In the genomic region with DNA sequence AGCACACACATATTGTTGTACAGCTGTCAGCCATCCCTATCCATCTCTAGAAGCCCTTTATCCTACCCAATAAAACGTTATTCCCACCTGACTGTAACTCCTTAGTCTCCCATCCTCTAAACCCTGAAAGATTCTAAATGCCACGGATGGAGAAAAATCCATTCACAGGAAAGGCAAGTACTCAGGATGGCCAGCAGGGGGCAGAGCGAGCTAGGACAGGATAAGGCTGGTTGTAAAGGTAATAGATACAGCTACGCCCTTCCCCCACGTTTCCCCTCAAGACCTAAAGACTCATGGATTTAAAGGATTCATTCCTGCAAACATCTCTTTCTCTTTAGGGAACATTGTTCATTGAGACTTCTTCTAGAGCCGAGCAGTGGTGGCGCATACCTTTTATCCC, we compare ENCODE assay signal across 9 mouse cellular contexts. TPM values are rescaled to one million over a fixed set of nuclear protein-coding genes. Genes with fewer than 3 reads are reported as not detected.
DNase-seq lines count a peak whose midpoint lies in the region; ATAC-seq and TF ChIP-seq lines count a peak whose summit lies in the region.
"Had no signal": no experiment of that assay in that cellular context is flagged by ENCODE, and none has a peak within 500 bp of the region (broad histone marks: within the 10 kb centered on the region; RNA-seq: fewer than 3 reads in every experiment).

No protein-coding gene starts in this region.

- no peak for TF ChIP-seq POLR2A in heart, adult 2 months (IDR thresholded peaks at IDR 0.05; ENCODE audit: insufficient read depth, low read depth, low read length)

- no peaks in the 10 kb centered on the region for H3K4me1 ChIP-seq in heart, adult 2 months (ENCODE audit: control insufficient read depth, insufficient read depth, low read length)
- H3K4me1 ChIP-seq in ES-E14 (ENCODE audit: control insufficient read depth in 2 of 2, insufficient read depth in 2 of 2, low read length in 2 of 2, poor library complexity in 1 of 2): peaks cover 0 to 2% of the 10 kb centered on the region in 2 experiments; a peak in 1 of 4 replicates
- H3K4me1 ChIP-seq in limb, embryonic 10.5 days: peaks cover 7% of the 10 kb centered on the region; the same call in 1 of the 2 replicates
- no peaks in the 10 kb centered on the region for H3K4me1 ChIP-seq in midbrain, embryonic 16.5 days (ENCODE audit: control insufficient read depth, insufficient read depth, low read length)

- no peak overlapping the region for H3K4me3 ChIP-seq in heart, adult 2 months
- H3K4me3 ChIP-seq in ES-E14 (ENCODE audit: insufficient read depth in 1 of 2, low read depth in 1 of 2, low read length in 2 of 2, poor library complexity in 1 of 2, severe bottlenecking in 1 of 2): peak overlapping the region; percentile 32 to 35; a peak in 3 of 4 replicates
- H3K4me3 ChIP-seq in limb, embryonic 10.5 days: peak overlapping the region; percentile 28; the same call in 1 of the 2 replicates
- no peak overlapping the region for H3K4me3 ChIP-seq in midbrain, embryonic 16.5 days (ENCODE audit: low read depth, low read length)
- H3K4me3 ChIP-seq: myocyte had no signal

- TF ChIP-seq CTCF in heart, adult 2 months (IDR thresholded peaks at IDR 0.05): peak; percentile 89

- H3K4me2 ChIP-seq in midbrain, embryonic 16.5 days (ENCODE audit: low read length): peak overlapping the region; percentile 29

- ATAC-seq in midbrain, embryonic 16.5 days: no peak

- intact Hi-C loops in heart, adult 2 months (cut with DNase I): loop anchor here (5.0 kb wide), 1 partner anchor 216 kb away; no protein-coding TSS in a partner anchor
- intact Hi-C loops in heart, postnatal 25 days (cut with DNase I): loop anchor here (5.0 kb wide), 3 partner anchors 106 to 256 kb away; partner anchors contain the start of gene Ttll6
- intact Hi-C loops in heart, postnatal 10 days (cut with DNase I): loop anchor here (2.0 kb wide), 3 partner anchors 105 to 249 kb away; no protein-coding TSS in a partner anchor

- H3K27ac ChIP-seq in heart, adult 2 months: no peak overlapping the region
- no peak overlapping the region for H3K27ac ChIP-seq in ES-E14 (ENCODE audit: insufficient read depth, low read depth, low read length, poor library complexity, severe bottlenecking)
- no peak overlapping the region for H3K27ac ChIP-seq in limb, embryonic 10.5 days
- no peak overlapping the region for H3K27ac ChIP-seq in midbrain, embryonic 16.5 days (ENCODE audit: low read length)

- WGBS in heart, adult 2 months: 18% methylated on average over 7 of the region's 7 CpGs
- 26% methylated on average over 7 of the region's 7 CpGs for WGBS in limb, embryonic 10.5 days
- 18% methylated on average over 7 of the region's 7 CpGs for WGBS in midbrain, embryonic 16.5 days

- in situ Hi-C loops in ES-E14 (cut with MboI; ENCODE audit: low sequenced_read_pairs in 2 of 2, unreplicated experiment in 2 of 2): no loop called here

- no peaks in the 10 kb centered on the region for H3K79me2 ChIP-seq in heart, adult 2 months (replicated peaks; ENCODE audit: control insufficient read depth, insufficient read depth, low read length)

- DNase-seq in heart, adult 2 months: peak; percentile 19 to 60
- DNase-seq in heart, postnatal 25 days (ENCODE audit: low spot score): no peak
- DNase-seq in ES-E14 (ENCODE audit: low read depth, low spot score): peak; percentile 88
- DNase-seq in c-Kit-positive CD71-positive TER-119-negative erythroid progenitor cells, embryonic 14.5 days (ENCODE audit: low read depth): peak; percentile 44
- DNase-seq in heart, postnatal 10 days: peak; percentile 54 to 82
- peak; percentile 85 for DNase-seq in limb, embryonic 10.5 days (ENCODE audit: low spot score)
- DNase-seq in testis, postnatal 10 days (ENCODE audit: low spot score): peak; percentile 83

- 0 out of 2 replicates have a peak, but pooled peaks have one; percentile 36 for TF ChIP-seq EP300 in heart, adult 2 months (IDR thresholded peaks at IDR 0.05; ENCODE audit: insufficient read depth, low read depth, low read length)

- no peaks in the 10 kb centered on the region for H3K27me3 ChIP-seq in heart, adult 2 months (ENCODE audit: control insufficient read depth, insufficient read depth, low read length)
- 0 out of 2 replicates have a peak, but pooled peaks cover 3% of the 10 kb centered on the region for H3K27me3 ChIP-seq in limb, embryonic 10.5 days (ENCODE audit: low read depth, poor library complexity, severe bottlenecking)
- H3K27me3 ChIP-seq in midbrain, embryonic 16.5 days (ENCODE audit: control insufficient read depth, insufficient read depth, low read depth, low read length): no peaks in the 10 kb centered on the region

- H3K36me3 ChIP-seq in heart, adult 2 months (ENCODE audit: control insufficient read depth, insufficient read depth, low read length): no peaks in the 10 kb centered on the region
- H3K36me3 ChIP-seq in ES-E14 (ENCODE audit: control insufficient read depth, insufficient read depth, low read length, poor library complexity, severe bottlenecking): no peaks in the 10 kb centered on the region
- H3K36me3 ChIP-seq in limb, embryonic 10.5 days: no peaks in the 10 kb centered on the region
- H3K36me3 ChIP-seq in midbrain, embryonic 16.5 days (ENCODE audit: control insufficient read depth, insufficient read depth, low read length): no peaks in the 10 kb centered on the region

- H3K9me3 ChIP-seq in ES-E14 (ENCODE audit: control insufficient read depth, insufficient read depth, low read depth, low read length): no peaks in the 10 kb centered on the region
- H3K9me3 ChIP-seq in limb, embryonic 10.5 days (replicated peaks): no peaks in the 10 kb centered on the region
- H3K9me3 ChIP-seq in midbrain, embryonic 16.5 days (replicated peaks; ENCODE audit: control insufficient read depth, low read length, poor library complexity, severe bottlenecking): no peaks in the 10 kb centered on the region

- H3K9ac ChIP-seq in heart, adult 2 months (ENCODE audit: low read depth, low read length): no peak overlapping the region
- H3K9ac ChIP-seq in ES-E14 (ENCODE audit: insufficient read depth, low read depth, low read length, poor library complexity, severe bottlenecking): peak overlapping the region; percentile 42; the same call in 1 of the 2 replicates
- no peak overlapping the region for H3K9ac ChIP-seq in midbrain, embryonic 16.5 days (ENCODE audit: low read depth, low read length)

TF ChIP-seq in ES-E14, 5 proteins besides CTCF, POLR2A, EP300 and RAD21:
- TF ChIP-seq MAFK (IDR thresholded peaks at IDR 0.05; ENCODE audit: insufficient read depth, low read depth, low read length) (no peak), ZNF384 (IDR thresholded peaks at IDR 0.05; ENCODE audit: low read depth, low read length) (no peak), HCFC1 (IDR thresholded peaks at IDR 0.05; ENCODE audit: borderline replicate concordance, insufficient read depth, low read length) (no peak), ZC3H11A (IDR thresholded peaks at IDR 0.05; ENCODE audit: borderline replicate concordance, low read depth, low read length) (peak; percentile 73; the same call in 1 of the 2 replicates), CHD2 (IDR thresholded peaks at IDR 0.05; ENCODE audit: low read depth, low read length) (no peak)

RNA-seq across cellular contexts. Expression of gene Abi3, which starts 34.0 kb away (rescaled TPM):
- 10 to 100 TPM in 1 of 2 experiments, 1 to 10 TPM in 1; 7.9 to 11.4 TPM for total RNA-seq in heart, adult 2 months (2021)
- polyA plus RNA-seq in heart, adult 2 months (2012; rRNA removed): 16.3 and 23.2 TPM in 2 replicates
- total RNA-seq in heart, postnatal 25 days (2021): 10 to 100 TPM in 1 of 2 experiments, 1 to 10 TPM in 1; 8.8 to 10.4 TPM
- 1.3 and 1.8 TPM in 2 replicates for total RNA-seq in ES-E14 (2012; rRNA removed)
- 10 to 100 TPM; 16.2 to 21.1 TPM for total RNA-seq in heart, postnatal 10 days (2021)
- 4.0 and 4.4 TPM in 2 replicates for polyA plus RNA-seq in limb, embryonic 10.5 days (2016; fragmentation: Nextera tagmentation; extraction: Ambion mirVana)
- polyA plus RNA-seq in midbrain, embryonic 16.5 days (2015; fragmentation: Nextera tagmentation; extraction: Ambion mirVana): 1.2 and 1.9 TPM in 2 replicates

RNA-seq across cellular contexts. Expression of gene B4galnt2, which starts 38.4 kb away (rescaled TPM):
- total RNA-seq in heart, adult 2 months (2021): not detected
- 0.06 TPM in 1 of 2 replicates, not detected in the other for polyA plus RNA-seq in heart, adult 2 months (2012; rRNA removed)
- total RNA-seq in heart, postnatal 25 days (2021): not detected
- total RNA-seq in ES-E14 (2012; rRNA removed): 1.5 and 2.3 TPM in 2 replicates
- not detected for total RNA-seq in heart, postnatal 10 days (2021)
- polyA plus RNA-seq in limb, embryonic 10.5 days (2016; fragmentation: Nextera tagmentation; extraction: Ambion mirVana): 0.10 TPM in 1 of 2 replicates, not detected in the other
- polyA plus RNA-seq in midbrain, embryonic 16.5 days (2015; fragmentation: Nextera tagmentation; extraction: Ambion mirVana): not detected in 2 replicates

RNA-seq across cellular contexts. Expression of gene Gngt2, which starts 39.3 kb away (rescaled TPM):
- 10 to 100 TPM; 19.0 to 24.4 TPM for total RNA-seq in heart, adult 2 months (2021)
- 10.2 and 12.4 TPM in 2 replicates for polyA plus RNA-seq in heart, adult 2 months (2012; rRNA removed)
- total RNA-seq in heart, postnatal 25 days (2021): 10 to 100 TPM; 20.6 to 21.9 TPM
- total RNA-seq in ES-E14 (2012; rRNA removed): 9.0 and 9.2 TPM in 2 replicates
- total RNA-seq in heart, postnatal 10 days (2021): 10 to 100 TPM; 24.7 to 26.0 TPM
- 8.9 and 9.3 TPM in 2 replicates for polyA plus RNA-seq in limb, embryonic 10.5 days (2016; fragmentation: Nextera tagmentation; extraction: Ambion mirVana)
- polyA plus RNA-seq in midbrain, embryonic 16.5 days (2015; fragmentation: Nextera tagmentation; extraction: Ambion mirVana): 2.6 TPM in 2 replicates

RNA-seq across cellular contexts. Expression of gene Phospho1, which starts 52.0 kb away (rescaled TPM):
- 100 to 1,000 TPM; 181 to 206 TPM for total RNA-seq in heart, adult 2 months (2021)
- polyA plus RNA-seq in heart, adult 2 months (2012; rRNA removed): 193 and 244 TPM in 2 replicates
- total RNA-seq in heart, postnatal 25 days (2021): 100 to 1,000 TPM; 174 to 181 TPM
- total RNA-seq in ES-E14 (2012; rRNA removed): 1.8 and 2.6 TPM in 2 replicates
- total RNA-seq in heart, postnatal 10 days (2021): 100 to 1,000 TPM; 129 to 148 TPM
- polyA plus RNA-seq in limb, embryonic 10.5 days (2016; fragmentation: Nextera tagmentation; extraction: Ambion mirVana): not detected in 2 replicates
- polyA plus RNA-seq in midbrain, embryonic 16.5 days (2015; fragmentation: Nextera tagmentation; extraction: Ambion mirVana): 0.43 and 0.45 TPM in 2 replicates

Comparison
In these comparisons a context has a peak if more than half of its experiments do, and no peak if none do; other contexts are left out.
1. H3K4me3 ChIP-seq: peak in ES-E14 (2 of 2) and limb, embryonic 10.5 days (single experiment); none in heart, adult 2 months (single experiment) and midbrain, embryonic 16.5 days (single experiment).